In genomic region chr15:23566886-23567655, GRCm38 (mm10) we compare ENCODE assay signal across 29 mouse cellular contexts.
DNase-seq lines count a peak whose midpoint lies in the region; ATAC-seq and TF ChIP-seq lines count a peak whose summit lies in the region.
"Had no signal": no experiment of that assay in that cellular context is flagged by ENCODE, and none has a peak within 500 bp of the region (broad histone marks: within the 10 kb centered on the region; RNA-seq: fewer than 3 reads in every experiment).

No protein-coding gene starts in this region.

- H3K9ac ChIP-seq in hindbrain, postnatal 0 days (replicated peaks; ENCODE audit: low read length): no peak overlapping the region
- H3K9ac ChIP-seq in hindbrain, embryonic 13.5 days: no peak overlapping the region
- H3K9ac ChIP-seq: embryonic facial prominence, embryonic 12.5 days; heart, embryonic 15.5 days; hindbrain, embryonic 12.5 days; liver, embryonic 13.5 days; midbrain, embryonic 13.5 days; neural tube, embryonic 15.5 days had no signal

- DNase-seq in hindbrain, postnatal 0 days (ENCODE audit: low spot score): peak; percentile 57
- DNase-seq in cerebellum, adult 2 months: peak; percentile 77 to 95
- peak; percentile 80 to 87 for DNase-seq in cerebellum, postnatal 14 days
- no peak for DNase-seq in lung, postnatal 14 days
- no peak for DNase-seq in thymus, postnatal 36 days
- no peak for DNase-seq in kidney, postnatal 10 days
- DNase-seq: adrenal gland, postnatal 14 days; gastrocnemius, postnatal 10 days; kidney, adult 11 months; kidney, postnatal 25 days; liver, embryonic 13.5 days; lung, adult 18-20 months; right cerebral cortex, postnatal 25 days; spleen, adult 18-20 months; thymus, adult 18-20 months; thymus, postnatal 25 days had no signal

- no peak overlapping the region for H3K4me2 ChIP-seq in hindbrain, postnatal 0 days (ENCODE audit: low read depth, low read length)
- H3K4me2 ChIP-seq in hindbrain, embryonic 13.5 days: no peak overlapping the region
- H3K4me2 ChIP-seq: embryonic facial prominence, embryonic 12.5 days; heart, embryonic 15.5 days; hindbrain, embryonic 12.5 days; liver, embryonic 13.5 days; midbrain, embryonic 13.5 days; neural tube, embryonic 15.5 days had no signal

- H3K9me3 ChIP-seq in hindbrain, postnatal 0 days (ENCODE audit: low read length): no peaks in the 10 kb centered on the region
- H3K9me3 ChIP-seq in hindbrain, embryonic 13.5 days: 0 out of 2 replicates have a peak, but pooled peaks cover 6% of the 10 kb centered on the region
- H3K9me3 ChIP-seq: embryonic facial prominence, embryonic 12.5 days; heart, embryonic 15.5 days; hindbrain, embryonic 12.5 days; liver, embryonic 13.5 days had no signal

- no peak overlapping the region for H3K27ac ChIP-seq in hindbrain, postnatal 0 days
- H3K27ac ChIP-seq in hindbrain, embryonic 13.5 days: no peak overlapping the region
- no peak overlapping the region; the same call in 1 of the 2 replicates for H3K27ac ChIP-seq in cerebellum, adult 2 months (ENCODE audit: insufficient read depth, low read length)
- H3K27ac ChIP-seq: embryonic facial prominence, embryonic 12.5 days; heart, embryonic 15.5 days; hindbrain, embryonic 12.5 days; left cerebral cortex, adult 2 months; liver, embryonic 13.5 days; macrophage; midbrain, embryonic 13.5 days; neural tube, embryonic 15.5 days; stomach, postnatal 0 days had no signal

- ATAC-seq in hindbrain, postnatal 0 days: peak; percentile 76; the same call in 1 of the 2 replicates
- no peak for ATAC-seq in hindbrain, embryonic 13.5 days (ENCODE audit: low FRiP score)
- peak; percentile 99 for ATAC-seq in cerebellum, adult (ENCODE audit: insufficient number of reproducible peaks, low FRiP score, low TSS enrichment)
- ATAC-seq: CD4-positive, CD25-positive, alpha-beta regulatory T cell, adult 4 months; inflammation-experienced regulatory T-cells, adult 6 months; lung, postnatal 0 days; midbrain, embryonic 13.5 days had no signal

- H3K4me3 ChIP-seq in hindbrain, postnatal 0 days (ENCODE audit: low read length): no peak overlapping the region
- H3K4me3 ChIP-seq in hindbrain, embryonic 13.5 days: no peak overlapping the region
- no peak overlapping the region for H3K4me3 ChIP-seq in cerebellum, adult 2 months (replicated peaks; ENCODE audit: insufficient read depth, low read depth, low read length)
- H3K4me3 ChIP-seq: embryonic facial prominence, embryonic 12.5 days; heart, embryonic 15.5 days; hindbrain, embryonic 12.5 days; left cerebral cortex, adult 2 months; liver, embryonic 13.5 days; midbrain, embryonic 13.5 days; neural tube, embryonic 15.5 days had no signal

- no peaks in the 10 kb centered on the region for H3K36me3 ChIP-seq in hindbrain, postnatal 0 days (ENCODE audit: insufficient read depth, low read length)
- no peaks in the 10 kb centered on the region for H3K36me3 ChIP-seq in hindbrain, embryonic 13.5 days
- H3K36me3 ChIP-seq: embryonic facial prominence, embryonic 12.5 days; heart, embryonic 15.5 days; hindbrain, embryonic 12.5 days; liver, embryonic 13.5 days; midbrain, embryonic 13.5 days; neural tube, embryonic 15.5 days had no signal

- WGBS in hindbrain, postnatal 0 days: 48% methylated on average over 3 of the region's 3 CpGs
- WGBS in hindbrain, embryonic 13.5 days: 83% methylated on average over 3 of the region's 3 CpGs
- WGBS in cerebellum, adult 2 months: 6% methylated on average over 3 of the region's 3 CpGs

- no peak for TF ChIP-seq CTCF in hindbrain, postnatal 0 days (IDR thresholded peaks at IDR 0.05; ENCODE audit: low read depth)
- TF ChIP-seq CTCF in cerebellum, adult 2 months (IDR thresholded peaks at IDR 0.05; ENCODE audit: borderline replicate concordance, insufficient read depth, low read depth, low read length): no peak

- TF ChIP-seq POLR2A in cerebellum, adult 2 months (IDR thresholded peaks at IDR 0.05; ENCODE audit: borderline replicate concordance, insufficient read depth, low read length): no peak

- H3K4me1 ChIP-seq in hindbrain, postnatal 0 days (ENCODE audit: insufficient read depth, low read length): no peaks in the 10 kb centered on the region
- no peaks in the 10 kb centered on the region for H3K4me1 ChIP-seq in hindbrain, embryonic 13.5 days (replicated peaks)
- peaks cover 3% of the 10 kb centered on the region; the same call in 1 of the 2 replicates for H3K4me1 ChIP-seq in cerebellum, adult 2 months (ENCODE audit: control insufficient read depth, insufficient read depth, low read length)
- H3K4me1 ChIP-seq: embryonic facial prominence, embryonic 12.5 days; heart, embryonic 15.5 days; hindbrain, embryonic 12.5 days; liver, embryonic 13.5 days; midbrain, embryonic 13.5 days; neural tube, embryonic 15.5 days had no signal

- H3K27me3 ChIP-seq in hindbrain, postnatal 0 days (ENCODE audit: insufficient read depth, low read length): no peaks in the 10 kb centered on the region
- no peaks in the 10 kb centered on the region for H3K27me3 ChIP-seq in hindbrain, embryonic 13.5 days
- H3K27me3 ChIP-seq in cerebellum, adult 2 months (ENCODE audit: control insufficient read depth, insufficient read depth, low read length): no peaks in the 10 kb centered on the region
- H3K27me3 ChIP-seq: embryonic facial prominence, embryonic 12.5 days; heart, embryonic 15.5 days; hindbrain, embryonic 12.5 days; liver, embryonic 13.5 days; midbrain, embryonic 13.5 days; neural tube, embryonic 15.5 days had no signal

Comparison
In these comparisons a context has a peak if more than half of its experiments do, and no peak if none do; other contexts are left out.
1. DNase-seq: peak in hindbrain, postnatal 0 days (single experiment), cerebellum, adult 2 months (2 of 2) and cerebellum, postnatal 14 days (2 of 2); none in lung, postnatal 14 days (single experiment), thymus, postnatal 36 days (0 of 2) and kidney, postnatal 10 days (single experiment).